Mouse (Mus musculus) mouse trophoblast stem cell (cell line): ENCODE measurements at regions not wholly inside any gene's neighbourhood (a gene's known extent, or its start where the extent isn't known, plus 50 kb on each side); places are given as distances from the start of the nearest gene placed in this dataset.
"Not testable (repeated sequence)": the region's sequence is repeated elsewhere in the genome, so short reads cannot be mapped to it uniquely, and the experiment has no call there.

Experiments used
- in situ Hi-C, 2 experiments: fragments of 300-500 bp; cut with MseI, MboI; formaldehyde crosslinking; loops; 2 replicates in 1 of 2; 3 replicates in 1 of 2; pipeline ENCODE4 v1.15.1; 2025

GRCm38 (mm10) chr9:90618154-90618553 lies 347.6 kb upstream of the Tbc1d2b start:
- in situ Hi-C loops: no loop called here

GRCm38 (mm10) chr9:90597894-90598293 lies 327.3 kb upstream of the Tbc1d2b start:
- in situ Hi-C loops: no loop called here

GRCm38 (mm10) chr9:90556742-90557141 lies 286.1 kb upstream of the Tbc1d2b start:
- in situ Hi-C loops: no loop called here

GRCm38 (mm10) chr9:90556216-90556615 lies 285.6 kb upstream of the Tbc1d2b start:
- in situ Hi-C loops: no loop called here

- in situ Hi-C loops: no loop called here
These were observed 277.3 kb upstream of the Tbc1d2b start for GRCm38 (mm10) chr9:90547931-90548330.

GRCm38 (mm10) chr9:90546720-90547119 lies 276.1 kb upstream of the Tbc1d2b start:
- in situ Hi-C loops: no loop called here

- in situ Hi-C loops: not testable (repeated sequence)
These were observed 267.1 kb upstream of the Tbc1d2b start for GRCm38 (mm10) chr9:90537683-90538082.

- in situ Hi-C loops: no loop called here
These were observed 262.8 kb upstream of the Tbc1d2b start for GRCm38 (mm10) chr9:90533372-90533771.

- in situ Hi-C loops: no loop called here
These were observed 250.6 kb upstream of the Tbc1d2b start for GRCm38 (mm10) chr9:90521186-90521585.

- in situ Hi-C loops: no loop called here
These were observed 224.3 kb upstream of the Tbc1d2b start for GRCm38 (mm10) chr9:90494888-90495287.

GRCm38 (mm10) chr9:90490561-90491152 lies 220.1 kb upstream of the Tbc1d2b start:
- in situ Hi-C loops: no loop called here

- in situ Hi-C loops: no loop called here
These were observed 180.0 kb upstream of the Tbc1d2b start for GRCm38 (mm10) chr9:90450579-90450978.

- in situ Hi-C loops: loop anchor here (10.0 kb wide), 2 partner anchors 132 to 242 kb away; no protein-coding TSS in a partner anchor
These were observed 176.4 kb upstream of the Tbc1d2b start for GRCm38 (mm10) chr9:90446957-90447356.

- in situ Hi-C loops: no loop called here
These were observed 164.3 kb upstream of the Tbc1d2b start for GRCm38 (mm10) chr9:90434902-90435301.

- in situ Hi-C loops: no loop called here
These were observed 160.3 kb upstream of the Tbc1d2b start for GRCm38 (mm10) chr9:90430898-90431297.

- in situ Hi-C loops: loop anchor here in 1 of 2 experiments (25.0 kb wide), 1 partner anchor 209 kb away; no protein-coding TSS in a partner anchor
These were observed 151.1 kb upstream of the Tbc1d2b start for GRCm38 (mm10) chr9:90421662-90422061.

GRCm38 (mm10) chr9:90419762-90420541 lies 149.3 kb upstream of the Tbc1d2b start:
- in situ Hi-C loops: loop anchor here in 1 of 2 experiments (25.0 kb wide), 1 partner anchor 208 kb away; no protein-coding TSS in a partner anchor

- in situ Hi-C loops: loop anchor here in 1 of 2 experiments (25.0 kb wide), 1 partner anchor 196 kb away; no protein-coding TSS in a partner anchor
These were observed 138.2 kb upstream of the Tbc1d2b start for GRCm38 (mm10) chr9:90408789-90409188.

- in situ Hi-C loops: loop anchor here in 1 of 2 experiments (25.0 kb wide), 1 partner anchor 195 kb away; no protein-coding TSS in a partner anchor
These were observed 137.0 kb upstream of the Tbc1d2b start for GRCm38 (mm10) chr9:90407573-90407972.

- in situ Hi-C loops: no loop called here
These were observed 117.8 kb upstream of the Tbc1d2b start for GRCm38 (mm10) chr9:90388401-90388800.

- in situ Hi-C loops: no loop called here
These were observed 114.4 kb upstream of the Tbc1d2b start for GRCm38 (mm10) chr9:90385047-90385446.

- in situ Hi-C loops: no loop called here
These were observed 109.5 kb upstream of the Tbc1d2b start for GRCm38 (mm10) chr9:90380099-90380498.

- in situ Hi-C loops: no loop called here
These were observed 99.0 kb upstream of the Tbc1d2b start for GRCm38 (mm10) chr9:90369568-90369967.
